Mouse (Mus musculus) forebrain, embryonic 13.5 days (tissue): ENCODE results near the gene Cyp4f13. TPM values are rescaled to one million over a fixed set of nuclear protein-coding genes. Genes with fewer than 3 reads are reported as not detected.

Experiments
- polyA plus RNA-seq: library from polyadenylated mRNA; unstranded; fragments of >200 nt; fragmentation: Nextera tagmentation; extraction: Ambion mirVana; gene quantifications from 2 replicates; pipeline ENCODE4 v1.2.1, GENCODE M21; 2015

Gene Cyp4f13
- polyA plus RNA-seq, 1 experiment from 2014 or later: 6.0 TPM

Other genes with a start within 250 kb of the Cyp4f13 start
- 42.7 and 53.4 TPM in 2 replicates for gene Zfp871, start 159.1 kb downstream of the Cyp4f13 start, polyA plus RNA-seq
- 38.7 and 42.4 TPM in 2 replicates for gene Zfp811, start 137.5 kb downstream of the Cyp4f13 start, polyA plus RNA-seq
- 19.0 and 19.2 TPM in 2 replicates for gene Zfp799, start 117.1 kb downstream of the Cyp4f13 start, polyA plus RNA-seq
- gene Zfp870, start 55.8 kb downstream of the Cyp4f13 start, polyA plus RNA-seq: 6.1 and 7.8 TPM in 2 replicates
- not detected in 2 replicates for gene Cyp4f14, start 30.1 kb downstream of the Cyp4f13 start, polyA plus RNA-seq
- 11.4 and 12.5 TPM in 2 replicates for gene Zfp472, start 18.4 kb upstream of the Cyp4f13 start, polyA plus RNA-seq
- gene Zfp952, start 45.7 kb upstream of the Cyp4f13 start, polyA plus RNA-seq: 19.1 and 20.4 TPM in 2 replicates
- 24.6 and 27.5 TPM in 2 replicates for gene Zfp763, start 86.0 kb upstream of the Cyp4f13 start, polyA plus RNA-seq
- gene 4921501E09Rik, start 120.7 kb upstream of the Cyp4f13 start, polyA plus RNA-seq: not detected in 2 replicates
- 18.1 and 18.2 TPM in 2 replicates for gene Zfp563, start 141.9 kb upstream of the Cyp4f13 start, polyA plus RNA-seq
- 0.04 and 0.16 TPM in 2 replicates for gene Morc2b, start 192.3 kb upstream of the Cyp4f13 start, polyA plus RNA-seq
- gene Olfr55, start 221.0 kb upstream of the Cyp4f13 start, polyA plus RNA-seq: 0.05 TPM in 1 of 2 replicates, not detected in the other
- gene Olfr239, start 243.9 kb upstream of the Cyp4f13 start, polyA plus RNA-seq: not detected in 2 replicates